Mouse (Mus musculus): ENCODE data around the gene Pcare.
"Not testable (repeated sequence)": the region's sequence is repeated elsewhere in the genome, so short reads cannot be mapped to it uniquely, and the experiment has no call there.

Pcare gene

DNA sequence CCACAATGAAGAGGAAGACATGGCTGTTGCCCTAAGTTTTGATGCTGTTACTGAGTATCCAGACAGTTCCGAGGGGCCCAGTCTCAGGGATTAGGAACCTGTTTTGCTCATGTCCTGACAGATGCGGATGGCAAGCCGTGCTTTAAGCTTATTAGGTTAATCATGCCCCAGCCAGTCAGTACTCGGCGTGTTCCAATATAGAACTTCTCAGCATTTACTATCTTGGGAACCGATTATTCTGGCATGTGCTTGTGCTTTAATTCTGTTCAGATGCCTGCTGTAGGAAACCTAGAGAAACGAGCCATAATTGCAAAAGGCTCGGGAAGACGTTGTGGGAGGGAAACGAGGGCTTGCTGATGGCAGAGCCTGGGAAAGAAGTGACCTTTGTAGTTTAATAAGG is at the start of gene Pcare:
Gene Pcare (minus strand): TSS at position 64 of the 400 bp plus-strand sequence.
- CTCF ChIA-PET = no interaction called here
- POLR2A ChIA-PET = no interaction called here

DNA sequence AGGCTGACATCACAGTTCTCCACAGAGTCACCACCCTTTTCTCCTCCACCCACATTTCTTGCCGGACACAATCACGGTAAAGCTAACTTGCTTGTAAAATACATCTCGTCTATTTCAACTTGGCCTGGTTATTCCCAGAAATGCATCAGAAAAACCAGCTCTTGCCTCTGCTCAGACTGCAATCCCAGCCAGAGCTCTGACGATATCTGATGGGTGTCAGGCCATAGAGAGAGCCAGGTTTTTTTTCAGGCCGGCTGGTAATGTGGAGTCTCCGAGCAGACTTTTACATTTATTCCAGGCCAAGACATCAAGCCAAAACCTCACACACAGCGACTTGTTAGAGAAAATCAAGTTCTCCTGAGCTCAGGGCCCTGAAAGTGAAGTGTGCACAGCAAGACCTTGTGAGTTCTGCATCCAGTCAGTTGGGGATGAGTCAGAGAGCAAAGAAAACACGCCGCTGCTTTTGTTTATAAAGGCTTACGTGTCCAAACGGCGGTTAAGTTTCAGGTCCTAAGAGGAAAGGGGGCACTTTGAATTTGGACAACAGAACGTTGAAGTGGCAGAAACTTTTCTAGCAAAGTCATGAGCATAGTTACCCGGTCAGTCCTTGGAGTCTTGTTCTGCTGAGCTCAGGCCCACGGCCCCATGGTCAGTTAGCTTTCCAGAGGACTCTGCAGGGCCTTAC is 43.0 kb upstream of the Pcare start:
- ChIA-PET POLR2A (interaction anchor here in 1 of 4 experiments (1.3 kb wide), 1 partner anchor 10 kb away, joined by 3 read pairs; no protein-coding TSS in a partner anchor), CTCF (interaction anchor here in 1 of 4 experiments (0.5 to 0.8 kb wide), 2 partner anchors 12 to 17 kb away, joined by 3 to 4 read pairs; no protein-coding TSS in a partner anchor)

GRCm38 (mm10) chr17:71791622-71792021 is 38.9 kb upstream of the Pcare start:
- CTCF ChIA-PET = no interaction called here
- POLR2A ChIA-PET = interaction anchor here in 1 of 4 experiments (0.7 kb wide), 1 partner anchor 12 kb away, joined by 4 read pairs; no protein-coding TSS in a partner anchor

GRCm38 (mm10) chr17:71791109-71791508 is 38.4 kb upstream of the Pcare start:
- POLR2A ChIA-PET = interaction anchor here in 1 of 4 experiments (0.7 kb wide), 1 partner anchor 11 kb away, joined by 4 read pairs; no protein-coding TSS in a partner anchor
- CTCF ChIA-PET = no interaction called here

DNA sequence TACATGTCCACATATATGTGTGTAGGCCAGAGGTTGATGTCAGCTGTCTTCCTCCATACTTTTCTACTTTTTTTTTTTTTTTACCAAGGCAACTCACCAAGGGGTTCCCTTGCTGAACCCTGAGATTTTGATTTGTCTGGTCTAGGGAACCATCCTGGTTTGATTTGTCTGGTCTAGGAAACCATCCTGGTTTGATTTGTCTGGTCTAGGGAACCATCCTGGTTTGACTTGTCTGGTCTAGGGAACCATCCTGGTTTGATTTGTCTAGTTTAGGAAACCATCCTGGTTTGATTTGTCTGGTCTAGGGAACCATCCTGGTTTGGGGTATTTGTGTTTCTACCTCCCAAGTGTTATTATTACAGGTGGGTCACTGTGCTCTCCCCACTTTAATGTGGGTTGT is 33.8 kb upstream of the Pcare start:
- ChIA-PET CTCF (interaction anchor here in 1 of 4 experiments (0.6 kb wide), 1 partner anchor 114 kb away, joined by 3 read pairs; no protein-coding TSS in a partner anchor), POLR2A (no interaction called here)

DNA sequence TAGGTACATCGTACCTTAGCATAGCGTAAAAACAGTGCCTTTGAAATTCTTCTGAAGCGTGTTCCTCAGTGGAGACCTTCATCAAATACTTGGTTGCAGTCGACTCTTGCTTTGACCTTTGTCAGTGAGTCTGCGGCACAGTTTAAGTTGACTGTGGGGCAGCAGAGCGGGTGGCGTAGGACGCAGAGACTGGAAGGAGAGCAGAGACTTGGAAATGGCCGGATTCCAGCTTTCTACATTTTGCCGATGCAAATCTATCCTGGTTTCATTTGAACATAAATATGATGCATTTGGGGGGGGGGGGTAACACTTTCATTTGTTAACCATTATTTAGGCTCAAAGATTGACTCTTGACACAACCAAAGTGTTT is 30.7 kb upstream of the Pcare start:
- CTCF ChIA-PET = interaction anchor here in 2 of 4 experiments (0.6 to 0.9 kb wide), 2 partner anchors 12 to 90 kb away, joined by 4 read pairs; no protein-coding TSS in a partner anchor
- POLR2A ChIA-PET = interaction anchor here in 2 of 4 experiments (0.6 to 1.8 kb wide), 2 partner anchors 87 to 231 kb away, joined by 4 to 5 read pairs; partner anchors contain the start of gene Spdya (in 1 of the 2)

DNA sequence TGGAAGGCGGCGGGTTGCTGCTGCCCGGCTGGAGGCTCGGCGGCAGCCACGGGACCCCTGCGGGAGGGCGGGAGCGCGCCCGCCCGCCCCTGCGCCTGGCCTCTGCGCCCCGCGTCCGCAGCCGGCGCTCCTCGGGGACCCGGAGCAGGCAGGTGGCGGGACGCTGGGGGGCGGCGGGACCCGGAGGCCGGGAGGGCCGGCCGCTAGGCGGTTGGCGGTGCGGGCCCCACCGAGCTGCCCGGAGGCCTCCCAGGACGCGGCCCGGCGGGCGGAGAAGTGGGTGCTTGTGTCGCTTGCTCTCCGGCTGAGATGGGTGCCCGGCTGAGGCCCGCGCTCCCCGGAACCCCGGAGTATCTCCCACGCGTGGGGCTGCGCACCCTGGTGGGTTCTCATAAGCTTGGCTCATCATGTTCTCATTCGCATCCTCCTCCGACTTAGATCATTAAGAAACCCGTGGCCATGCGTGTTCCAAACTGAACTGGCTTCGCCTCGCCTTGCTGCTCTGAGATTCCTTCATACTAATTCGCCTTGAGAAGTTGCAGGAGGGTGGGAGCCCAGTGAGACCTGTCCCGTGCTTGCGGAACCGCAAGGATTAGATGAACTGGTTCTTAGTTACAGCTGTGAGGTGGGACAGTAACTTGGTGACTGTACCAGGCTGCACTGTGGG is 30.1 kb upstream of the Pcare start:
- POLR2A ChIA-PET = interaction anchor here in 2 of 4 experiments (0.6 to 1.8 kb wide), 2 partner anchors 88 to 231 kb away, joined by 4 to 5 read pairs; partner anchors contain the start of gene Spdya (in 1 of the 2)
- CTCF ChIA-PET = interaction anchor here in 2 of 4 experiments (0.6 to 0.9 kb wide), 2 partner anchors 13 to 89 kb away, joined by 4 read pairs; no protein-coding TSS in a partner anchor

DNA sequence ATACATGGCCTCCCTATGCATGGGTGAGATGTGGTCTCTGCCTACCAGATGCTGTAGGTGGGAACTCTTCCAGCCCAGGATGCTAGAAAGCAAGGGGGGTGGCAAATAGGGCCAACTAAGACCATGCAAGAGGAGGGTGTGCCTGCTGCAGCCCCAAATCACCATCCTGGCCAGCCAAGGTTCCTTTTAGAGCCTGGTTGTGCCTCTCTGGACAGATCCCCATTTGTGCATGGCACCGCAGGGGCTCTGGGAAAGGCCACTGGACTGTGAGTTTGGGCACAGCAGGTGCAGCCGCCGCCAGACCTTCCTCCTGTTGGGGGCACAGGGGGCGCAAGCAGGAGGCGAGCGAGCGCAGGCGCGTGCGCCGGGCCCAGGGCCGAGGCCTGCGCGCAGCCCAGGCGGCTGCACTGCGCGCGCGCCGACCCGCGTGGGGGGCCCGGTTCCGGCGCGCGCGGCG is 29.6 kb upstream of the Pcare start:
- CTCF ChIA-PET = no interaction called here
- POLR2A ChIA-PET = interaction anchor here in 1 of 4 experiments (0.8 to 1.8 kb wide), 2 partner anchors 230 to 707 kb away, joined by 3 to 5 read pairs; partner anchors contain the start of gene Spdya

GRCm38 (mm10) chr17:71780945-71781344 is 28.3 kb upstream of the Pcare start:
- ChIA-PET POLR2A (no interaction called here), CTCF (no interaction called here)

GRCm38 (mm10) chr17:71780490-71780889 is 27.8 kb upstream of the Pcare start:
- ChIA-PET POLR2A (interaction anchor here in 1 of 4 experiments (0.6 kb wide), 1 partner anchor 234 kb away, joined by 12 read pairs; no protein-coding TSS in a partner anchor), CTCF (no interaction called here)

GRCm38 (mm10) chr17:71778696-71779095 is 26.0 kb upstream of the Pcare start:
- CTCF ChIA-PET = interaction anchor here in 3 of 4 experiments (0.6 to 1.0 kb wide), 4 partner anchors 10 to 712 kb away, joined by 3 read pairs; partner anchors contain the start of gene Clip4 (in 1 of the 3)
- POLR2A ChIA-PET = no interaction called here

DNA sequence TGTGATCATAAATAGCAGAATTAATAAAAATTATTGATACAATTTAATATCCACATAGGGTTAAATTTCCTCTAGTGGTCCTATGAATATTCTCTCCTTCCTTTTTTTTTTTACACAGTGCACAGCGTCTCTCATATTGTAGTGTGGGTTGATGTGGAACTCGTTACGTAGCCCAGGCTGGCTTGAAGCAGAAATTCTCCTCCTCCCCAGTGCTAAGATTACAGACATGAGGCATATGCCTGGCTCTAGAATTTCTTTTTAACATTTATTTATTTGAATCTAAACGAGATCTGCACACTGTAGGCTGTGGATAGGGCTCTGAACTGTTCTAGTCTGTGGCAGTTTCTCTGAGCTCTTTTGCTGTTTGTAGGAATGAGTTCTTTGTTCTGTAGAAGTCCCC is 22.6 kb upstream of the Pcare start:
- ChIA-PET POLR2A (no interaction called here), CTCF (no interaction called here)

DNA sequence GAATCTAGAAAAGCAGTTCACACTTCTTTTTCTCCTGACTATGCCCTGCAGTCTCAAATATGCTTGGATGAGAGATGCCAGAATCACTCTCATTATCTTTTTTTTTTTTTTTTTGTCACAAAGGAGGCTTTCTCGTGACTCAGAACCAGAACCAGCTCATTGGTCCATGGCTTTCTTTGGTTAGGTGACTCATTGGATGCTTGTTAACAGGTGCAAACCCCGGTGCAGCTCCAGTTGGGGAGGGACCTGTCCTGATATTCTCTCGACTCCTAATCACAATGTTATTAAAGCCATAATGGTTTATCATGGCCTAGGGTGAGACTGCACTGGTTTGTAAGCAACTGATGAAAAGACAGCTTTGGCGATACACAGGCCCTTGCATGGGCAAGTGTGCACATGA is 21.5 kb upstream of the Pcare start:
- CTCF ChIA-PET = no interaction called here
- POLR2A ChIA-PET = no interaction called here

GRCm38 (mm10) chr17:71770696-71771095 is 18.0 kb upstream of the Pcare start:
- ChIA-PET POLR2A (no interaction called here), CTCF (no interaction called here)

DNA sequence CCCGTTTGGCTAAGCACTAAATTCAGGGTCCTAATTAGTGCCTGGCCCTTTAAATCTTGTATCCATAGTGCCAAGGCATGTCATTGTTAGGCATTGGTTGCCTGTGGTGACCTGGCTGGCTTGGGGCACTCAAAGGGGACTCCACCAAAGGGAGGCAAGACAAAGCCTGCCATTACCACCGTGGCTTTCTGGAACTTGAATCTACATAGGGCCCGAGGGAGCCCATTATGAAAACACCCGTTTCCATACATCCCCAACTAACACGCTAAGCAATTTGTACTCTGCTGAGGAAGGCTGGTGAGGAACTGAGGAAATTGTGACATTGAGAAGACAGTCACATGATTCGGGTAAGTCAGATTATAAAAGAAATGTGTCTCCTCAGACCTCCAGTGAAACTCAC is 16.9 kb upstream of the Pcare start:
- ChIA-PET CTCF (interaction anchor here in 1 of 4 experiments (0.6 kb wide), 1 partner anchor 100 kb away, joined by 6 read pairs; no protein-coding TSS in a partner anchor), POLR2A (no interaction called here)

DNA sequence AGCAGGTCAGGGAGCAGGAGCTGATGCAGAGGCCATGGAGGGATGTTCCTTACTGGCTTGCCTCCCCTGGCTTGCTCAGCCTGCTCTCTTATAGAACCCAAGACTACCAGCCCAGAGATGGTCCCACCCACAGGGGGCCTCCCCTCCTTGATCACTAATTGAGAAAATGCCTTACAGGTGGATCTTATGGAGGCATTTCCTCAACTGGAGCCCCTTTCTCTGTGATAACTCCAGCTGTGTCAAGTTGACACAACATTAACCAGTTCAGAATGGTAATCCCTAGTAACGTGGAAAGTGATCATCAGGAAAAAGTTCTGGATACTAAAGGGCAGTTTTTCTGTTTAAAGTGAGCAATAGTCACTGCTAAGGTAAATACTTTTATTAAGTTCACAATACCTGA is 15.5 kb upstream of the Pcare start, which contains the start of gene Clip4:
Gene Clip4 (plus strand): TSS at position 301 of the 400 bp plus-strand sequence.
- CTCF ChIA-PET = interaction anchor here in 1 of 4 experiments (1.1 kb wide), 1 partner anchor 11 kb away, joined by 3 read pairs; no protein-coding TSS in a partner anchor
- POLR2A ChIA-PET = not testable (repeated sequence)

DNA sequence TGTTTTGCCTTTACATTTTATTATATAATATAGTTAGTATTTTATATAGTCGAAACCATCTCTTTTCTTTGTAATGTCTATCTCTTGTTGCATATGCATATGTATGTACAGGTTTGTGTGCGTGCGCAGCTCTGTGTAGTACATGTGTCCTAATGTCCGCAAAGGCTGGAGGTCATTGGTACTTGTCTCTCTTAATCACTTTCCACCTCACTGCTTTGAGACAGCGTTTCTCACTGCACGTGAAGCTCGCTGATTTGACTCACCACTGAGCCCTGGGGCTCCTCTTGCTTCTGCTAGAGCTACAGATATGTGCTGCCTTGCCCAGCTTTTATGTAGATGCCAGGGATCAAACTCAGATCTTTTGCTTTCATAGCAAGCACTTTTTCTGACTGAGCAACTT is 7.8 kb upstream of the Pcare start:
- POLR2A ChIA-PET = interaction anchor here in 1 of 4 experiments (0.7 kb wide), 1 partner anchor 190 kb away, joined by 3 read pairs; no protein-coding TSS in a partner anchor

DNA sequence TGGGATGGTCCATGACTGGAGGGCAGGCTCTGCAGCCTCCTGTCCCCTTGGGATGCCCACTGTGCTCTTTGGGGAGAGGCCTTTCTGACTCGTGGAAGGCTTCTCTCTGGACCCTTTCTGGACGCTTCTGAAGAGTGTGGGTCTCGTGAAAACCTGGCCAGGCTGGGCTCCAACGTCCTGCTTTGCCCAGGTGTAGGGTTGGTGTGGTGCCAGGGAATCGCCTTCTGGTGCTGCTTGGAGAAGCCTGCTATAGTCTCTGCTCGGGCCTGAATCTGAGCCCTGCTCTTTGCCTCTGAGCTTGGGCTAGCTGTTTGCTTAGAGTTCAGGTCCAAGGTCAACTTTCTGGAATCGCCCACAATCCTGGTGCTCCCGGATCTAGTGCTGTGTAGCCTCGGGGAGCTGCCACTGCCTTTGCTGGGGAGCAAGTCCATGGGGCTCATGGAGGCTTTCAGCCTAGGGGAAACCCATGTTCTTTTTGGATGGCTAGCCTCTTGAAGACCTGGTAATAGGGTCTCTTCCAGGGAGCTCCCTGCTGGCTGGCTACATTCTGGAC is 3.0 kb downstream of the Pcare start:
- POLR2A ChIA-PET = no interaction called here

More for the DNA sequence above, 7.8 kb upstream of the Pcare start:
- CTCF ChIA-PET = interaction anchor here in 1 of 4 experiments (0.8 kb wide), 1 partner anchor 478 kb away, joined by 3 read pairs; no protein-coding TSS in a partner anchor

GRCm38 (mm10) chr17:71747561-71747960 is 5.1 kb downstream of the Pcare start:
- POLR2A ChIA-PET = no interaction called here

More for the DNA sequence above, 3.0 kb downstream of the Pcare start:
- CTCF ChIA-PET = no interaction called here

More at GRCm38 (mm10) chr17:71747561-71747960, 5.1 kb downstream of the Pcare start:
- CTCF ChIA-PET = interaction anchor here in 1 of 4 experiments (0.6 kb wide), 1 partner anchor 147 kb away, joined by 3 read pairs; no protein-coding TSS in a partner anchor

Data from embryonic stem cell, embryonic (primary cell).